Mouse (Mus musculus) limb, embryonic 14.5 days (tissue): ENCODE measurements around the gene Dennd1a. TPM values are rescaled to one million over a fixed set of nuclear protein-coding genes. Genes with fewer than 3 reads are reported as not detected.

Experiments used
- ATAC-seq: fragments of 200-750 bp; cut with Nextera tagmentation; 2 replicates; pipeline ENCODE4 v1.8.0; 2017; ENCODE audit warnings: low read depth, moderate number of reproducible peaks, moderate TSS enrichment; ENCODE audit not compliant: low FRiP score
- DNase-seq: peaks from one replicate; pipeline ENCODE4 v3.0.0-alpha.2; 2015; ENCODE audit warnings: low spot score
- H3K27ac ChIP-seq: fragments of 300-500 bp; sonication (generic); replicated peaks from 2 replicates; pipeline ENCODE4 v1.5.1; 2014; ENCODE audit warnings: low read depth, mild to moderate bottlenecking, low read length, moderate library complexity, mixed read lengths
- H3K27me3 ChIP-seq: fragments of 300-500 bp; sonication (generic); 2 replicates; pipeline ENCODE4 v1.6.1; 2014; ENCODE audit warnings: low read length, mixed read lengths; ENCODE audit not compliant: control insufficient read depth, insufficient read depth
- H3K36me3 ChIP-seq: fragments of 300-500 bp; sonication (generic); 2 replicates; pipeline ENCODE4 v1.6.1; 2014; ENCODE audit warnings: mild to moderate bottlenecking, low read length, moderate library complexity, mixed read lengths; ENCODE audit not compliant: control insufficient read depth, insufficient read depth
- H3K4me1 ChIP-seq: fragments of 300-500 bp; sonication (generic); 2 replicates; pipeline ENCODE4 v1.6.1; 2014; ENCODE audit warnings: antibody characterized with exemption, low read length, mixed read lengths; ENCODE audit not compliant: control insufficient read depth, insufficient read depth
- H3K4me2 ChIP-seq: fragments of 300-500 bp; sonication (generic); replicated peaks from 2 replicates; pipeline ENCODE4 v1.6.1; 2014; ENCODE audit warnings: low read depth, mild to moderate bottlenecking, low read length, moderate library complexity; ENCODE audit not compliant: severe bottlenecking
- H3K4me3 ChIP-seq: fragments of 300-500 bp; sonication (generic); replicated peaks from 2 replicates; pipeline ENCODE4 v1.5.1; 2014; ENCODE audit warnings: low read length
- H3K9ac ChIP-seq: fragments of 300-500 bp; sonication (generic); 2 replicates; pipeline ENCODE4 v1.6.1; 2014; ENCODE audit warnings: mild to moderate bottlenecking, low read depth, low read length, moderate library complexity; ENCODE audit not compliant: severe bottlenecking
- H3K9me3 ChIP-seq: fragments of 300-500 bp; sonication (generic); 2 replicates; pipeline ENCODE4 v1.6.1; 2016; ENCODE audit warnings: low read length; ENCODE audit not compliant: control insufficient read depth
- POLR2A ChIP-seq: fragments of 200-500 bp; IDR thresholded peaks from 2 replicates; pipeline ENCODE4 v1.8.0; 2012; ENCODE audit warnings: inconsistent platforms, mild to moderate bottlenecking, moderate library complexity, borderline replicate concordance; ENCODE audit not compliant: insufficient read depth, insufficient read length; ENCODE audit errors: extremely low read depth
- WGBS: fragments of 180-500 bp; shearing (Covaris S2); extraction: QIAGEN DNeasy Blood & Tissue Kit; methylation state at CpG from one replicate; pipeline ENCODE4 v1.1.7; 2014; 5-methylcytosine and 5-hydroxymethylcytosine counted together
- polyA plus RNA-seq, 2 experiments: library from polyadenylated mRNA; depleted of rRNA in 1 of 2; stranded (reverse) in 1 of 2; unstranded in 1 of 2; fragments of >200 nt; fragmentation: Nextera tagmentation in 1 of 2; extraction: Ambion mirVana in 1 of 2; gene quantifications; 2 replicates each; pipeline versions ENCODE4 v1.2.1 to v1.2.3; 2012 to 2014

The Dennd1a gene
- polyA plus RNA-seq, 2 experiments, result 11.8 to 22.9 TPM

- no peak overlapping the region for H3K4me3 ChIP-seq
- TF ChIP-seq POLR2A, result no peak
- H3K9ac ChIP-seq, result no peak overlapping the region
- ATAC-seq (no peak), DNase-seq (no peak)
- H3K27me3 ChIP-seq, result no peaks in the 10 kb centered on the region
- H3K27ac ChIP-seq, result no peak overlapping the region
- H3K4me1 ChIP-seq, result 0 out of 2 replicates have a peak, but pooled peaks cover 12% of the 10 kb centered on the region
- H3K9me3 ChIP-seq, result no peaks in the 10 kb centered on the region
- H3K4me2 ChIP-seq, result no peak overlapping the region
- WGBS, result 89% methylated on average over 1 of the region's 1 CpGs
- H3K36me3 ChIP-seq, result no peaks in the 10 kb centered on the region
These were observed 3.2 kb downstream of the Dennd1a start for GRCm38 (mm10) chr2:38283961-38284360.

GRCm38 (mm10) chr2:38280376-38280775 lies 6.8 kb downstream of the Dennd1a start:
- DNase-seq (no peak), ATAC-seq (no peak)
- Histone ChIP-seq H3K9me3 (no peaks in the 10 kb centered on the region), H3K36me3 (no peaks in the 10 kb centered on the region), H3K27ac (no peak overlapping the region), H3K4me2 (no peak overlapping the region), H3K4me1 (no peaks in the 10 kb centered on the region), H3K27me3 (no peaks in the 10 kb centered on the region), H3K4me3 (no peak overlapping the region), H3K9ac (no peak overlapping the region)
- no peak for TF ChIP-seq POLR2A

GRCm38 (mm10) chr2:38274973-38275372 lies 12.2 kb downstream of the Dennd1a start:
- Histone ChIP-seq H3K4me1 (no peaks in the 10 kb centered on the region), H3K36me3 (no peaks in the 10 kb centered on the region), H3K4me3 (no peak overlapping the region), H3K27me3 (no peaks in the 10 kb centered on the region), H3K9ac (no peak overlapping the region), H3K4me2 (no peak overlapping the region), H3K27ac (no peak overlapping the region), H3K9me3 (no peaks in the 10 kb centered on the region)
- 82% methylated on average over 2 of the region's 2 CpGs for WGBS
- DNase-seq (no peak), ATAC-seq (no peak)
- no peak for TF ChIP-seq POLR2A

- WGBS, result 61% methylated on average over 2 of the region's 2 CpGs
- TF ChIP-seq POLR2A, result no peak
These were observed 23.5 kb downstream of the Dennd1a start for GRCm38 (mm10) chr2:38263653-38264052.

GRCm38 (mm10) chr2:38259052-38259451 lies 28.1 kb downstream of the Dennd1a start:
- no peak overlapping the region for H3K4me2 ChIP-seq
- no peaks in the 10 kb centered on the region for H3K27me3 ChIP-seq
- H3K4me1 ChIP-seq, result no peaks in the 10 kb centered on the region
- no peak overlapping the region for H3K9ac ChIP-seq
- TF ChIP-seq POLR2A, result no peak
- ATAC-seq (no peak), DNase-seq (no peak)
- H3K9me3 ChIP-seq, result no peaks in the 10 kb centered on the region
- no peak overlapping the region for H3K27ac ChIP-seq
- no peak overlapping the region for H3K4me3 ChIP-seq
- H3K36me3 ChIP-seq, result no peaks in the 10 kb centered on the region

More at GRCm38 (mm10) chr2:38263653-38264052, 23.5 kb downstream of the Dennd1a start:
- H3K27ac ChIP-seq, result no peak overlapping the region
- no peaks in the 10 kb centered on the region for H3K9me3 ChIP-seq
- no peaks in the 10 kb centered on the region for H3K36me3 ChIP-seq
- H3K9ac ChIP-seq, result no peak overlapping the region
- no peaks in the 10 kb centered on the region for H3K4me1 ChIP-seq
- no peak overlapping the region for H3K4me2 ChIP-seq
- ATAC-seq, result no peak
- no peaks in the 10 kb centered on the region for H3K27me3 ChIP-seq
- H3K4me3 ChIP-seq, result no peak overlapping the region
- no peak for DNase-seq

GRCm38 (mm10) chr2:38237616-38238015 lies 49.6 kb downstream of the Dennd1a start:
- DNase-seq, result no peak
- Histone ChIP-seq H3K36me3 (no peaks in the 10 kb centered on the region), H3K27me3 (no peaks in the 10 kb centered on the region), H3K27ac (no peak overlapping the region), H3K9ac (no peak overlapping the region), H3K4me2 (no peak overlapping the region), H3K4me1 (no peaks in the 10 kb centered on the region; the same call in 1 of the 2 replicates), H3K4me3 (no peak overlapping the region), H3K9me3 (no peaks in the 10 kb centered on the region)
- ATAC-seq, result no peak
- 20% methylated on average over 1 of the region's 1 CpGs for WGBS
- TF ChIP-seq POLR2A, result no peak
